Mouse (Mus musculus) forebrain, embryonic 11.5 days (tissue): ENCODE data around the gene Gmppb. TPM values are rescaled to one million over a fixed set of nuclear protein-coding genes. Genes with fewer than 3 reads are reported as not detected.

Experiments
- ATAC-seq: fragments of 200-750 bp; cut with Nextera tagmentation; replicated peaks from 2 replicates; pipeline ENCODE4 v1.8.0; 2017; ENCODE audit warnings: moderate TSS enrichment; ENCODE audit not compliant: low FRiP score
- DNase-seq: peaks from one replicate; pipeline ENCODE4 v3.0.0-alpha.2; 2017; ENCODE audit warnings: low spot score
- H3K27ac ChIP-seq: fragments of 300-500 bp; sonication (generic); 2 replicates; pipeline ENCODE4 v1.5.1; 2014; ENCODE audit warnings: low read depth, low read length
- H3K27me3 ChIP-seq: fragments of 300-500 bp; sonication (generic); 2 replicates; pipeline ENCODE4 v1.6.1; 2014; ENCODE audit warnings: mild to moderate bottlenecking, low read length, mixed read lengths; ENCODE audit not compliant: control insufficient read depth, insufficient read depth
- H3K36me3 ChIP-seq: fragments of 300-500 bp; sonication (generic); 2 replicates; pipeline ENCODE4 v1.6.1; 2014; ENCODE audit warnings: mild to moderate bottlenecking, low read length, moderate library complexity, mixed read lengths; ENCODE audit not compliant: control insufficient read depth, insufficient read depth
- H3K4me1 ChIP-seq: fragments of 300-500 bp; sonication (generic); replicated peaks from 2 replicates; pipeline ENCODE4 v1.6.1; 2014; ENCODE audit warnings: low read length, mixed read lengths; ENCODE audit not compliant: control insufficient read depth, insufficient read depth
- H3K4me2 ChIP-seq: fragments of 300-500 bp; sonication (generic); 2 replicates; pipeline ENCODE4 v1.6.1; 2014; ENCODE audit warnings: low read depth, mild to moderate bottlenecking, low read length, moderate library complexity, mixed read lengths; ENCODE audit not compliant: severe bottlenecking
- H3K4me3 ChIP-seq: fragments of 300-500 bp; sonication (generic); 2 replicates; pipeline ENCODE4 v1.5.1; 2014; ENCODE audit warnings: low read depth, low read length
- H3K9ac ChIP-seq: fragments of 300-500 bp; sonication (generic); 2 replicates; pipeline ENCODE4 v1.6.1; 2014; ENCODE audit warnings: low read length
- H3K9me3 ChIP-seq: fragments of 300-500 bp; sonication (generic); 2 replicates; pipeline ENCODE4 v1.6.1; 2016; ENCODE audit warnings: low read length, mixed read lengths; ENCODE audit not compliant: control insufficient read depth
- WGBS: fragments of 180-500 bp; shearing (Covaris S2); extraction: QIAGEN DNeasy Blood & Tissue Kit; methylation state at CpG from one replicate; pipeline ENCODE4 v1.1.7; 2014; 5-methylcytosine and 5-hydroxymethylcytosine counted together
- polyA plus RNA-seq: library from polyadenylated mRNA; unstranded; fragments of >200 nt; fragmentation: Nextera tagmentation; extraction: Ambion mirVana; gene quantifications from 2 replicates; pipeline ENCODE4 v1.2.1, GENCODE M21; 2014

The Gmppb gene
- polyA plus RNA-seq, 1 experiment from 2014 or later = 20.7 TPM

- ATAC-seq (no peak), DNase-seq (no peak)
- 92% methylated on average over 12 of the region's 12 CpGs for WGBS
- no peak overlapping the region for H3K4me2 ChIP-seq
- H3K9ac ChIP-seq = no peak overlapping the region
- no peak overlapping the region for H3K4me3 ChIP-seq
- H3K9me3 ChIP-seq = no peaks in the 10 kb centered on the region
- no peak overlapping the region for H3K27ac ChIP-seq
- no peaks in the 10 kb centered on the region for H3K27me3 ChIP-seq
- H3K4me1 ChIP-seq = no peaks in the 10 kb centered on the region
- no peaks in the 10 kb centered on the region for H3K36me3 ChIP-seq
Observed at GRCm38 (mm10) chr9:108063361-108063760, 14.3 kb downstream of the Gmppb start.

DNA sequence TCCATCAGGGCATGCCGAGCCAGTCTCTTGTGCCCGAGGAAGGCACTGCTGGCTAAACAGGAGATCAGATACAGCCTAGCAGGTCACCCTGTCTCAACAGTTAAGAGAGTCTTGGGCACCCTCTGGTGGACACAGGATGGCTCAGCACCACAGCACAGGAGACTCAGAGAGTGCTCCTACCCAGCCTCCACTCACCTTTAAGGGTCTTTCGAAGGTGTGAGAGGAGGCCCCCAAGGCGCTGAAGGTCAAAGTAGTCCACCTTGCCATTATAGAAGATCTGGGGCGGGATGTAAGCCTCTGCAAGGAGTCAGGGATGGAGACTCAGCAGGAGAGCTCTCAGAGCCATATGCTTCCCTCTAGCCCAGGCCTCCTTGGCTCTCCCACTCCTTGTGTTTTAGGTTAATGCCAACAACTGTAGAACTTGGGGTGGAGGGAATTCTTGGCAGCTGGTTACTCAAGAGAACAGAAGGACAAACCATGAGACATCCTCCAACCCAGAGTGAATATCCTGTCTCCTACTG lies 16.5 kb downstream of the Gmppb start:
- Histone ChIP-seq H3K9ac (no peak overlapping the region), H3K4me2 (no peak overlapping the region), H3K4me1 (no peaks in the 10 kb centered on the region), H3K9me3 (no peaks in the 10 kb centered on the region), H3K4me3 (no peak overlapping the region), H3K27me3 (no peaks in the 10 kb centered on the region), H3K36me3 (no peaks in the 10 kb centered on the region), H3K27ac (no peak overlapping the region)
- 45% methylated on average over 5 of the region's 5 CpGs for WGBS
- ATAC-seq (no peak), DNase-seq (peak; percentile 73)

DNA sequence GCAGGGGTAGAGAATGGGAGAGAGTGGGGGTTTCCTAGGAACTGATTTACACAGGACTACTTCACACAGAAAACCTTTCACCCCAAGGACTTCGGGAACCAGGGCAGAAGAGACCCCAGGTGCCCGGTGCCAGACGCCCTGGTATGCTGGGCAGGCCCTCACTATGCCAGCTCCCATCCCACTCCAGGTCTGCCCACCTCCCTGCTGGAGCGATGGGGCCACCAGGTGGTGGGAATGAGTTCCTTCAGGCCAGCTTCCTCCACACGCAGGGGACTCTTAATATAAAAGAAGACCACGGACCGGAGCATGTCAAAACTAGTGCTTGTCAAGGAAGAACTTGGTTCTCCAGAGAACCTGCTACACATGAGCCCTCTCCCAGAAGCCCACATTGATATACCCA lies 18.2 kb downstream of the Gmppb start:
- H3K27me3 ChIP-seq = no peaks in the 10 kb centered on the region
- H3K4me3 ChIP-seq = no peak overlapping the region
- ATAC-seq (no peak), DNase-seq (no peak)
- 86% methylated on average over 7 of the region's 7 CpGs for WGBS
- H3K27ac ChIP-seq = no peak overlapping the region
- no peak overlapping the region for H3K9ac ChIP-seq
- no peaks in the 10 kb centered on the region for H3K4me1 ChIP-seq
- no peaks in the 10 kb centered on the region for H3K36me3 ChIP-seq
- no peaks in the 10 kb centered on the region for H3K9me3 ChIP-seq
- H3K4me2 ChIP-seq = no peak overlapping the region

DNA sequence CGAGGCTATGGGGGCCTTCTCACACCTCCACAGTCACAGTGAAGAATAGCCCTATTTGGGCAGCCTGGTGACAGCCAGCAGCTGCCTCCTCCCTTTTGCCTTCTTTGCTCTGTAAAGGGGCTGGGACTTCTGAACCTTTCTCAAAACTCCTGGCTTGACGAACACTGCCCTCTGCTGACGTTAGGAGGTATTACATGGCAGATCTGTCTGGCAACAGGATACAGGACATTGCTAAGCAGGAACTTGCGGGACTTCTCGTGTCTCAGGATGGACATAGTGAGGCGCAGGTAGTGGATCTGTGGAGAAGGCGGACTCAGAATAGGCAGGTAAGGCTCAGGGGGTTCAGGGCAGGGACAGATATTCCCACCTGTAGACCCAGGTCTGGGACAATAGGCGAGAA lies 18.9 kb downstream of the Gmppb start:
- 0 out of 2 replicates have a peak, but pooled peaks cover 1% of the 10 kb centered on the region for H3K4me1 ChIP-seq
- ATAC-seq = peak; percentile 16; the same call in 1 of the 2 replicates
- no peak overlapping the region for H3K4me2 ChIP-seq
- no peak overlapping the region for H3K4me3 ChIP-seq
- H3K36me3 ChIP-seq = no peaks in the 10 kb centered on the region
- H3K27me3 ChIP-seq = no peaks in the 10 kb centered on the region
- DNase-seq = peak; percentile 91
- 21% methylated on average over 8 of the region's 8 CpGs for WGBS
- H3K9ac ChIP-seq = no peak overlapping the region
- H3K9me3 ChIP-seq = no peaks in the 10 kb centered on the region
- H3K27ac ChIP-seq = no peak overlapping the region

DNA sequence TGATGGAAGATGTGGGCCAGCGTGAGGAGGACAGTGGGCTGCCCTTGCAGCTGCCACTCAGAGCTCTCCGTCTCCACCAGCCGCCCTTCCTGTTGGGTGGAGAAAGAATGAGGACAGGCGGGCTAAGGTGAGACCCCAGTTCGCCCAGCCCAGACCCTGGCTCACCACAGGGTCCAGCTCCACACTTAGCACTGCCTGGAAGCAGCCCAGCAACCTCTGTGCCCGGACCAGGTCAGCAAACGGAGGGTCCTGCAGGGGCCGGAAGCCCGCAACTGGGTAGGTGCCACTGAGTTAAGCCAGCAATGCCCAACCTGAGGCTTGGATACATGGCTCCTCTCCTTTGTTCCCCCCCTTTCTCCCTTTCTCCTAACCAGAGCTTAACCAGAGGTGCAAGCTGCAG lies 20.0 kb downstream of the Gmppb start:
- WGBS = 93% methylated on average over 9 of the region's 9 CpGs
- DNase-seq (no peak), ATAC-seq (no peak)
- no peaks in the 10 kb centered on the region for H3K9me3 ChIP-seq
- H3K27me3 ChIP-seq = no peaks in the 10 kb centered on the region
- no peak overlapping the region for H3K4me2 ChIP-seq
- no peak overlapping the region for H3K27ac ChIP-seq
- no peak overlapping the region for H3K9ac ChIP-seq
- H3K4me1 ChIP-seq = 0 out of 2 replicates have a peak, but pooled peaks cover 1% of the 10 kb centered on the region
- no peaks in the 10 kb centered on the region for H3K36me3 ChIP-seq
- H3K4me3 ChIP-seq = no peak overlapping the region

- Histone ChIP-seq H3K27ac (no peak overlapping the region), H3K36me3 (no peaks in the 10 kb centered on the region), H3K9ac (no peak overlapping the region), H3K4me1 (0 out of 2 replicates have a peak, but pooled peaks cover 1% of the 10 kb centered on the region), H3K4me3 (no peak overlapping the region), H3K27me3 (no peaks in the 10 kb centered on the region), H3K4me2 (no peak overlapping the region), H3K9me3 (no peaks in the 10 kb centered on the region)
- 95% methylated on average over 7 of the region's 7 CpGs for WGBS
- DNase-seq = no peak
- ATAC-seq = no peak
Observed at GRCm38 (mm10) chr9:108069529-108069928, 20.5 kb downstream of the Gmppb start.

DNA sequence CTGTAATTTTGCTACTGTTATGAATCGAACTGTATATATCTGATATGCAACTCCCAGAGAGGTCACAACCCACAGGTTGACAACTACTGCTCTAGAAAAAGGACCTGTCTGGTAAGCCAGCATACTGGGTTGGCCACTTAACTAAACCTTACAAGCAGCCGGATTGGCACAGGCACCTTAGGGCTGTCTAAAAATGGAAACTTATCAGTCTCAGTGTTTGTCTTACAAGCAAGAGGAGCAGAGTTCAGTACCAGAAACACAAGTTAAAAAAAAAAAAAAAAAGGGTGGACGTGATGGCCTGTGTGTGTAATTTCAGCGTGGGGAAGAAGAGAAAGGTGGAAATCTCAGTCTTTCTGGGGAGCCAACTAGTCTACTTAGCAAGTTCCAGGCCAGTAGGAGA lies 22.8 kb downstream of the Gmppb start:
- H3K9me3 ChIP-seq = no peaks in the 10 kb centered on the region
- DNase-seq (no peak), ATAC-seq (no peak)
- H3K27me3 ChIP-seq = no peaks in the 10 kb centered on the region
- H3K4me3 ChIP-seq = no peak overlapping the region
- no peak overlapping the region for H3K4me2 ChIP-seq
- H3K27ac ChIP-seq = no peak overlapping the region
- H3K9ac ChIP-seq = no peak overlapping the region
- WGBS = 90% methylated on average over 4 of the region's 4 CpGs
- H3K36me3 ChIP-seq = no peaks in the 10 kb centered on the region
- 0 out of 2 replicates have a peak, but pooled peaks cover 1% of the 10 kb centered on the region for H3K4me1 ChIP-seq

GRCm38 (mm10) chr9:108072481-108072924 lies 23.5 kb downstream of the Gmppb start:
- Histone ChIP-seq H3K27me3 (no peaks in the 10 kb centered on the region), H3K9me3 (no peaks in the 10 kb centered on the region), H3K36me3 (no peaks in the 10 kb centered on the region), H3K27ac (no peak overlapping the region), H3K4me3 (no peak overlapping the region), H3K9ac (no peak overlapping the region), H3K4me1 (0 out of 2 replicates have a peak, but pooled peaks cover 1% of the 10 kb centered on the region), H3K4me2 (no peak overlapping the region)
- ATAC-seq = no peak
- DNase-seq = no peak
- WGBS = 63% methylated on average over 9 of the region's 9 CpGs
